Mouse (Mus musculus): ENCODE data around the gene Asic2. TPM values are rescaled to one million over a fixed set of nuclear protein-coding genes. Genes with fewer than 3 reads are reported as not detected.

Asic2 gene
- polyA plus RNA-seq, 1 experiment from 2014 or later, result 0.21 TPM

GRCm38 (mm10) chr11:81645549-81645948, 322.7 kb downstream of the Asic2 start:
- Histone ChIP-seq H3K4me2 (no peak overlapping the region), H3K27me3 (ENCODE audit: control insufficient read depth, insufficient read depth, low read length) (no peaks in the 10 kb centered on the region), H3K9me3 (replicated peaks; ENCODE audit: control insufficient read depth, low read length) (no peaks in the 10 kb centered on the region), H3K4me1 (ENCODE audit: control insufficient read depth, insufficient read depth, low read length) (no peaks in the 10 kb centered on the region), H3K4me3 (ENCODE audit: low read depth, low read length) (no peak overlapping the region), H3K9ac (ENCODE audit: low read depth, low read length) (no peak overlapping the region), H3K36me3 (ENCODE audit: control insufficient read depth, insufficient read depth, low read length) (no peaks in the 10 kb centered on the region), H3K27ac (ENCODE audit: low read depth, low read length) (no peak overlapping the region)
- ATAC-seq (replicated peaks; ENCODE audit: insufficient number of reproducible peaks, low FRiP score, low TSS enrichment), result no peak
- 71% methylated on average over 3 of the region's 3 CpGs for WGBS (ENCODE audit: insufficient replicate concordance)

GRCm38 (mm10) chr11:81636356-81636755, 331.9 kb downstream of the Asic2 start:
- 81% methylated on average over 9 of the region's 9 CpGs for WGBS (ENCODE audit: insufficient replicate concordance)
- Histone ChIP-seq H3K9ac (ENCODE audit: low read depth, low read length) (no peak overlapping the region), H3K36me3 (ENCODE audit: control insufficient read depth, insufficient read depth, low read length) (no peaks in the 10 kb centered on the region), H3K27me3 (ENCODE audit: control insufficient read depth, insufficient read depth, low read length) (no peaks in the 10 kb centered on the region), H3K27ac (ENCODE audit: low read depth, low read length) (no peak overlapping the region), H3K4me3 (ENCODE audit: low read depth, low read length) (no peak overlapping the region), H3K4me2 (no peak overlapping the region), H3K4me1 (ENCODE audit: control insufficient read depth, insufficient read depth, low read length) (no peaks in the 10 kb centered on the region), H3K9me3 (replicated peaks; ENCODE audit: control insufficient read depth, low read length) (no peaks in the 10 kb centered on the region)
- no peak for ATAC-seq (replicated peaks; ENCODE audit: insufficient number of reproducible peaks, low FRiP score, low TSS enrichment)

- Histone ChIP-seq H3K9ac (ENCODE audit: low read depth, low read length) (no peak overlapping the region), H3K4me2 (no peak overlapping the region), H3K36me3 (ENCODE audit: control insufficient read depth, insufficient read depth, low read length) (no peaks in the 10 kb centered on the region), H3K4me1 (ENCODE audit: control insufficient read depth, insufficient read depth, low read length) (no peaks in the 10 kb centered on the region), H3K27ac (ENCODE audit: low read depth, low read length) (no peak overlapping the region), H3K4me3 (ENCODE audit: low read depth, low read length) (no peak overlapping the region), H3K9me3 (replicated peaks; ENCODE audit: control insufficient read depth, low read length) (no peaks in the 10 kb centered on the region), H3K27me3 (ENCODE audit: control insufficient read depth, insufficient read depth, low read length) (no peaks in the 10 kb centered on the region)
- no peak for ATAC-seq (replicated peaks; ENCODE audit: insufficient number of reproducible peaks, low FRiP score, low TSS enrichment)
- 59% methylated on average over 25 of the region's 25 CpGs for WGBS (ENCODE audit: insufficient replicate concordance)
These were observed 333.6 kb downstream of the Asic2 start for GRCm38 (mm10) chr11:81634360-81635350.

GRCm38 (mm10) chr11:81625199-81625598, 343.1 kb downstream of the Asic2 start:
- no peaks in the 10 kb centered on the region for H3K27me3 ChIP-seq (ENCODE audit: control insufficient read depth, insufficient read depth, low read length)
- H3K9me3 ChIP-seq (replicated peaks; ENCODE audit: control insufficient read depth, low read length), result no peaks in the 10 kb centered on the region
- 45% methylated on average over 4 of the region's 4 CpGs for WGBS (ENCODE audit: insufficient replicate concordance)
- no peak overlapping the region for H3K27ac ChIP-seq (ENCODE audit: low read depth, low read length)
- H3K36me3 ChIP-seq (ENCODE audit: control insufficient read depth, insufficient read depth, low read length), result no peaks in the 10 kb centered on the region
- H3K4me3 ChIP-seq (ENCODE audit: low read depth, low read length), result no peak overlapping the region
- H3K4me1 ChIP-seq (ENCODE audit: control insufficient read depth, insufficient read depth, low read length), result no peaks in the 10 kb centered on the region
- H3K4me2 ChIP-seq, result no peak overlapping the region
- H3K9ac ChIP-seq (ENCODE audit: low read depth, low read length), result no peak overlapping the region
- no peak for ATAC-seq (replicated peaks; ENCODE audit: insufficient number of reproducible peaks, low FRiP score, low TSS enrichment)

GRCm38 (mm10) chr11:81620516-81620915, 347.7 kb downstream of the Asic2 start:
- Histone ChIP-seq H3K9ac (ENCODE audit: low read depth, low read length) (no peak overlapping the region), H3K4me1 (ENCODE audit: control insufficient read depth, insufficient read depth, low read length) (no peaks in the 10 kb centered on the region), H3K27ac (ENCODE audit: low read depth, low read length) (no peak overlapping the region), H3K27me3 (ENCODE audit: control insufficient read depth, insufficient read depth, low read length) (no peaks in the 10 kb centered on the region), H3K4me3 (ENCODE audit: low read depth, low read length) (no peak overlapping the region), H3K9me3 (replicated peaks; ENCODE audit: control insufficient read depth, low read length) (no peaks in the 10 kb centered on the region), H3K36me3 (ENCODE audit: control insufficient read depth, insufficient read depth, low read length) (no peaks in the 10 kb centered on the region), H3K4me2 (no peak overlapping the region)
- 62% methylated on average over 6 of the region's 6 CpGs for WGBS (ENCODE audit: insufficient replicate concordance)
- ATAC-seq (replicated peaks; ENCODE audit: insufficient number of reproducible peaks, low FRiP score, low TSS enrichment), result no peak

- no peaks in the 10 kb centered on the region for H3K9me3 ChIP-seq (replicated peaks; ENCODE audit: control insufficient read depth, low read length)
- no peak for ATAC-seq (replicated peaks; ENCODE audit: insufficient number of reproducible peaks, low FRiP score, low TSS enrichment)
- 78% methylated on average over 8 of the region's 8 CpGs for WGBS (ENCODE audit: insufficient replicate concordance)
These were observed 351.8 kb downstream of the Asic2 start for GRCm38 (mm10) chr11:81616437-81616836.

GRCm38 (mm10) chr11:81613869-81614620, 354.2 kb downstream of the Asic2 start:
- 29% methylated on average over 10 of the region's 10 CpGs for WGBS (ENCODE audit: insufficient replicate concordance)

More at GRCm38 (mm10) chr11:81616437-81616836, 351.8 kb downstream of the Asic2 start:
- no peak overlapping the region for H3K4me3 ChIP-seq (ENCODE audit: low read depth, low read length)
- no peaks in the 10 kb centered on the region for H3K36me3 ChIP-seq (ENCODE audit: control insufficient read depth, insufficient read depth, low read length)
- H3K9ac ChIP-seq (ENCODE audit: low read depth, low read length), result no peak overlapping the region
- no peak overlapping the region for H3K27ac ChIP-seq (ENCODE audit: low read depth, low read length)
- H3K4me2 ChIP-seq, result no peak overlapping the region
- H3K4me1 ChIP-seq (ENCODE audit: control insufficient read depth, insufficient read depth, low read length), result 0 out of 2 replicates have a peak, but pooled peaks cover 3% of the 10 kb centered on the region
- H3K27me3 ChIP-seq (ENCODE audit: control insufficient read depth, insufficient read depth, low read length), result peaks cover 15% of the 10 kb centered on the region

GRCm38 (mm10) chr11:81612798-81613540, 355.3 kb downstream of the Asic2 start:
- Histone ChIP-seq H3K27ac (ENCODE audit: low read depth, low read length) (no peak overlapping the region), H3K4me3 (ENCODE audit: low read depth, low read length) (peak overlapping the region; percentile 25), H3K9ac (ENCODE audit: low read depth, low read length) (no peak overlapping the region), H3K9me3 (replicated peaks; ENCODE audit: control insufficient read depth, low read length) (no peaks in the 10 kb centered on the region), H3K36me3 (ENCODE audit: control insufficient read depth, insufficient read depth, low read length) (no peaks in the 10 kb centered on the region), H3K27me3 (ENCODE audit: control insufficient read depth, insufficient read depth, low read length) (peaks cover 22% of the 10 kb centered on the region), H3K4me2 (peak overlapping the region; percentile 52), H3K4me1 (ENCODE audit: control insufficient read depth, insufficient read depth, low read length) (0 out of 2 replicates have a peak, but pooled peaks cover 3% of the 10 kb centered on the region)
- whole genome bisulfite sequencing (ENCODE audit: insufficient replicate concordance), result 4% methylated on average over 17 of the region's 17 CpGs
- no peak for ATAC-seq (replicated peaks; ENCODE audit: insufficient number of reproducible peaks, low FRiP score, low TSS enrichment)

More at GRCm38 (mm10) chr11:81613869-81614620, 354.2 kb downstream of the Asic2 start:
- Histone ChIP-seq H3K27ac (ENCODE audit: low read depth, low read length) (no peak overlapping the region), H3K36me3 (ENCODE audit: control insufficient read depth, insufficient read depth, low read length) (no peaks in the 10 kb centered on the region), H3K4me1 (ENCODE audit: control insufficient read depth, insufficient read depth, low read length) (0 out of 2 replicates have a peak, but pooled peaks cover 3% of the 10 kb centered on the region), H3K27me3 (ENCODE audit: control insufficient read depth, insufficient read depth, low read length) (peaks cover 22% of the 10 kb centered on the region), H3K9me3 (replicated peaks; ENCODE audit: control insufficient read depth, low read length) (no peaks in the 10 kb centered on the region), H3K4me3 (ENCODE audit: low read depth, low read length) (no peak overlapping the region; the same call in 1 of the 2 replicates), H3K9ac (ENCODE audit: low read depth, low read length) (no peak overlapping the region), H3K4me2 (peak overlapping the region; percentile 52)
- ATAC-seq (replicated peaks; ENCODE audit: insufficient number of reproducible peaks, low FRiP score, low TSS enrichment), result no peak

Data from heart, embryonic 11.5 days (tissue).